Comparison of ENCODE assay signal across 21 mouse cellular contexts in genomic region chr10:32052045-32052444, GRCm38 (mm10).
DNase-seq lines count a peak whose midpoint lies in the region; ATAC-seq and TF ChIP-seq lines count a peak whose summit lies in the region.
"Had no signal": no experiment of that assay in that cellular context is flagged by ENCODE, and none has a peak within 500 bp of the region (broad histone marks: within the 10 kb centered on the region; RNA-seq: fewer than 3 reads in every experiment).

No protein-coding gene starts in this region.

- TF ChIP-seq POLR2A in heart, adult 2 months (IDR thresholded peaks at IDR 0.05; ENCODE audit: insufficient read depth, low read depth, low read length) = no peak

- H3K79me2 ChIP-seq in heart, adult 2 months (replicated peaks; ENCODE audit: control insufficient read depth, insufficient read depth, low read length) = no peaks in the 10 kb centered on the region

- 0 out of 2 replicates have a peak overlapping the region, but pooled peaks have one; percentile 30 for H3K27ac ChIP-seq in forebrain, postnatal 0 days (ENCODE audit: low read depth, low read length)
- H3K27ac ChIP-seq in forebrain, embryonic 12.5 days = no peak overlapping the region
- H3K27ac ChIP-seq in heart, adult 2 months = no peak overlapping the region
- H3K27ac ChIP-seq: embryonic facial prominence, embryonic 12.5 days; gastrocnemius, adult 2 months; heart, embryonic 15.5 days; hindbrain, embryonic 12.5 days had no signal

- TF ChIP-seq CTCF in forebrain, postnatal 0 days (IDR thresholded peaks at IDR 0.05; ENCODE audit: low read depth) = no peak
- TF ChIP-seq CTCF in heart, adult 2 months (IDR thresholded peaks at IDR 0.05) = no peak

- no peaks in the 10 kb centered on the region for H3K9me3 ChIP-seq in forebrain, postnatal 0 days (ENCODE audit: low read length)
- no peaks in the 10 kb centered on the region for H3K9me3 ChIP-seq in forebrain, embryonic 12.5 days
- H3K9me3 ChIP-seq: embryonic facial prominence, embryonic 12.5 days; heart, embryonic 15.5 days; hindbrain, embryonic 12.5 days had no signal

- no peak overlapping the region for H3K4me2 ChIP-seq in forebrain, postnatal 0 days (ENCODE audit: low read depth)
- no peak overlapping the region for H3K4me2 ChIP-seq in forebrain, embryonic 12.5 days
- H3K4me2 ChIP-seq: embryonic facial prominence, embryonic 12.5 days; heart, embryonic 15.5 days; hindbrain, embryonic 12.5 days had no signal

- H3K4me3 ChIP-seq in forebrain, postnatal 0 days (ENCODE audit: low read depth, low read length) = no peak overlapping the region
- H3K4me3 ChIP-seq in forebrain, embryonic 12.5 days (replicated peaks) = no peak overlapping the region
- no peak overlapping the region for H3K4me3 ChIP-seq in heart, adult 2 months
- H3K4me3 ChIP-seq: embryonic facial prominence, embryonic 12.5 days; gastrocnemius, adult 2 months; heart, embryonic 15.5 days; hindbrain, embryonic 12.5 days had no signal

- no peak overlapping the region for H3K9ac ChIP-seq in forebrain, postnatal 0 days
- no peak overlapping the region for H3K9ac ChIP-seq in forebrain, embryonic 12.5 days
- no peak overlapping the region for H3K9ac ChIP-seq in heart, adult 2 months (ENCODE audit: low read depth, low read length)
- H3K9ac ChIP-seq: embryonic facial prominence, embryonic 12.5 days; heart, embryonic 15.5 days; hindbrain, embryonic 12.5 days had no signal

- TF ChIP-seq EP300 in heart, adult 2 months (IDR thresholded peaks at IDR 0.05; ENCODE audit: insufficient read depth, low read depth, low read length) = no peak

- H3K4me1 ChIP-seq in forebrain, postnatal 0 days (ENCODE audit: insufficient read depth) = no peaks in the 10 kb centered on the region
- H3K4me1 ChIP-seq in forebrain, embryonic 12.5 days = no peaks in the 10 kb centered on the region
- H3K4me1 ChIP-seq in heart, adult 2 months (ENCODE audit: control insufficient read depth, insufficient read depth, low read length) = no peaks in the 10 kb centered on the region
- H3K4me1 ChIP-seq: embryonic facial prominence, embryonic 12.5 days; heart, embryonic 15.5 days; hindbrain, embryonic 12.5 days had no signal

- H3K36me3 ChIP-seq in forebrain, postnatal 0 days (ENCODE audit: insufficient read depth) = no peaks in the 10 kb centered on the region
- no peaks in the 10 kb centered on the region for H3K36me3 ChIP-seq in forebrain, embryonic 12.5 days (replicated peaks)
- no peaks in the 10 kb centered on the region for H3K36me3 ChIP-seq in heart, adult 2 months (ENCODE audit: control insufficient read depth, insufficient read depth, low read length)
- H3K36me3 ChIP-seq: embryonic facial prominence, embryonic 12.5 days; heart, embryonic 15.5 days; hindbrain, embryonic 12.5 days had no signal

- ATAC-seq in forebrain, postnatal 0 days = peak; percentile 53
- ATAC-seq in forebrain, embryonic 12.5 days (ENCODE audit: low FRiP score) = no peak
- ATAC-seq: hindbrain, embryonic 16.5 days; inflammation-experienced regulatory T-cells, adult 6 months; intestine, postnatal 0 days had no signal

- 61% methylated on average over 6 of the region's 6 CpGs for WGBS in forebrain, postnatal 0 days
- 86% methylated on average over 6 of the region's 6 CpGs for WGBS in forebrain, embryonic 12.5 days
- 43% methylated on average over 6 of the region's 6 CpGs for WGBS in heart, adult 2 months

- intact Hi-C loops in heart, adult 2 months (cut with DNase I) = no loop called here
- intact Hi-C loops in heart, postnatal 25 days (cut with DNase I) = no loop called here

- peak; percentile 29 for DNase-seq in forebrain, postnatal 0 days
- peak; percentile 17 to 18 for DNase-seq in heart, adult 2 months
- no peak for DNase-seq in heart, postnatal 25 days (ENCODE audit: low spot score)
- DNase-seq in right cerebral cortex, postnatal 4 days = peak; percentile 8
- no peak for DNase-seq in right cerebral cortex, postnatal 36 days (ENCODE audit: low spot score in 2 of 2)
- no peak for DNase-seq in embryo, embryonic 9.5 days (ENCODE audit: extremely low spot score)
- DNase-seq: adrenal gland, adult 2 months; adrenal gland, postnatal 25 days; cerebellum, adult 2 months; cerebellum, postnatal 10 days; embryo, embryonic 11 days; gastrocnemius, adult 2 months; gastrocnemius, postnatal 25 days; kidney, adult 8-10 months had no signal

- no peaks in the 10 kb centered on the region for H3K27me3 ChIP-seq in forebrain, postnatal 0 days (ENCODE audit: insufficient read depth, low read length)
- H3K27me3 ChIP-seq in forebrain, embryonic 12.5 days = no peaks in the 10 kb centered on the region
- no peaks in the 10 kb centered on the region for H3K27me3 ChIP-seq in heart, adult 2 months (ENCODE audit: control insufficient read depth, insufficient read depth, low read length)
- H3K27me3 ChIP-seq: embryonic facial prominence, embryonic 12.5 days; heart, embryonic 15.5 days; hindbrain, embryonic 12.5 days had no signal

Comparison
In these comparisons a context has a peak if more than half of its experiments do, and no peak if none do; other contexts are left out.
1. DNase-seq: peak in forebrain, postnatal 0 days (single experiment), heart, adult 2 months (2 of 2) and right cerebral cortex, postnatal 4 days (single experiment); none in heart, postnatal 25 days (single experiment), right cerebral cortex, postnatal 36 days (0 of 2) and embryo, embryonic 9.5 days (single experiment).